Mouse (Mus musculus) gonadal fat pad, adult 2 months (tissue): ENCODE measurements around the gene Gm20388. TPM values are rescaled to one million over a fixed set of nuclear protein-coding genes. Genes with fewer than 3 reads are reported as not detected.
"Not testable (repeated sequence)": the region's sequence is repeated elsewhere in the genome, so short reads cannot be mapped to it uniquely, and the experiment has no call there.

ENCODE experiments used
- DNase-seq: peaks from one replicate; pipeline ENCODE4 v3.0.0-alpha.2; 2012; ENCODE audit warnings: low read depth
- polyA plus RNA-seq: library from polyadenylated mRNA; depleted of rRNA; stranded (reverse); fragments of >200 nt; gene quantifications from 2 replicates; pipeline ENCODE4 v1.2.3, GENCODE M21; 2012

Gm20388 gene
- polyA plus RNA-seq, 1 experiment, result 119 TPM

DNA sequence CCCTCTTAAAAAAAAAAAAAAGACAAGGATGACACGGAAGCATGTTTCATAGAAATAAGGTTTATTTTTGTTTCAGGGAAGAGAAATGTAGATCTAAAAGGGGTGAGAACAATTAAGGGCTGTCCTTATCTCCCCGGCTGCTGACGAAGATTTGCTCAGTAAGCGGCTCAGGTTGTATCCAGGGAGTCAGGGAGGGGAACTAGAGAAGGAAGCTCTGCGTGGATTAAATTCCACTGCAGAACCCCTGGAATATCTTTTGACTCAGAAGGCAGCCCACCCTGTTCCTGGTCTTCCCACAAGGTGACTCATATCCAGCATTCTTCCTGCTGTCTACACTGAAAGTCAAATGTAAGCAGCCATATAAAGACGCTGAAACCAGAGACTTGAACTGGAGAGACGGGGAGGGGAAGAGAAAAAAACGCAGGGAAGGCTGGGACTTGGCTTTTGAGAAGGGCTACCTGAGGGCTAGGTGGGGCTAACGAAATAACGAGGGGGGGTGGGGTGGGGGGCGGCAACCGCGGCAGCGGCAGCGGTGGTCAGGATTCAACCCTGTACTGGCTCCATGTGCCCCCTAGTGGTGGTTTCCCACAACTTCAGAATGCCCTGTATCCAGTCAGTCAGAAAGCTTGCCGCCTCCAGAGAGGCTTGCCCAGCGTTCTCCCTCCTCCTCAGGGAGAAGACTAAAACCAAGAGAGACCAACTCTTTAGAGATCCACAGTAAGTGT is 3511.6 kb downstream of the Gm20388 start:
- no peak for DNase-seq

GRCm38 (mm10) chr8:123422781-123423159 is 3512.1 kb downstream of the Gm20388 start:
- DNase-seq, result no peak

DNA sequence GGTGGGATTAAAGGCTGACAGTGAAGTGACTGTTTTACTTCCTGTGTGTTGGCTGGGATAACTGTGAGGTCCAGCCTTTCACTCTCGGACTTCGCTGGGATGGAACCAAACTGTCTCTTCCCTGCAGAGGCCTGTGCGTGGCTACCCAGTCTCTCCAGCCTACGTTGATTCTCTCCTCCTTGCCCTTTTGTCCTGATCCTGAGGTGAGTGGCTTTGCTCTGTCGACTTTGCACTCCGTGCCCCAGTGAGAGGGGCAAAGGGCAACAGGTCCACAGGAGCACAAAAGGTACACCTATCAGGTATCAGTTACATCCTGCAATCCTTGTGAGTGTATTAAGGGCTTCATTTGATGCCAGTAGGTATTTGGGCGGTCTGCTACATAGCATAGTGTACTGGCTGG is 3512.8 kb downstream of the Gm20388 start, which contains the start of gene Def8:
Def8 (plus strand) TSS at position 87 of the 400 bp plus-strand sequence.
- DNase-seq, result no peak

DNA sequence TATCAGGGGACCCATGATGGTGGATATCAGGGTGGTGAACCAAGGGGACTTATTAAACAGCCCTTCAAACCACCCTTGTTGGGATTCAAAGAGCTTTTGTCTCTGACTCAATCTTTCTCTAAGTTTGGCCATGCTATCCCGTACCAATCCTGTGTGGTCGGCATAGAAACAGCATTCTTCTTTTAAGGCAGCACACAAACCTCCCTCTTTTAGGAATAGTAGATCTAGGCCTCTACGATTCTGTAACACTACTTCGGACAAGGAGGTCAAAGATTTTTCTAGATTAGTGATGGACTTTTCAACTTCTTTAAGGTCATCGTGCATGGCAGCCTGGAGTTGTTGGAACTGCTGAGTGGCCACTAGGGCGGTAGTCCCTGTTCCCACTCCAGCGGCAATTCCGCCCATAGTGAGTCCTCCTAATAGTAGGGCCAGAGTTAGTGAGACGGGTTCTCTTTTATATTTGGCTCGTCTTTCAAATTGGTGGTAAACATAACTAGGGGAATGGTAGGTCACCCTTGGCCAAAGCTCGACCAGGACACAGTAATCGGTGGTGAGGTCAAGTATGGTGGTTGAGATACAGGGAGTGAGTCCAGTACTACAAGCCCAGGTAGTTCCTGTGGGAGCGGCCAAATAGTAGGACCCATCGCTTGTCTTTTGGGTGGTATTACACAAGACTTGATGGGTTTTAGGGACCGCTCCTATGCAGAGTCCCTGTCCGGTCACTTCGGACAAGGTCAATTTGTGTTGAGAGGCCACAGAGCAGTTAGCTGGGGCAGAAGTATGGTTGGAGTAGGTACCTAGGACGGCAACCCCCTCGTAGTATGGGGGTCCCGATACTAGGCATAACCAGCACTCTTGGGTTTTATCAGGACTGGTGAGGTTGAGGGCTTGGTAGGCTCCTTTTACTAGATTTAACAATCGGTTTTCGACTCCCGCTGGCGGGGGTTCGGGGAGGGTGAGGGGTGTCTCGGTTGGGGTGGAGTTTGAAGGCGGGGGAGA is 3516.2 kb downstream of the Gm20388 start:
- DNase-seq, result no peak

GRCm38 (mm10) chr8:123427639-123428275 is 3517.1 kb downstream of the Gm20388 start:
- no peak for DNase-seq

GRCm38 (mm10) chr8:123428343-123428893 is 3517.8 kb downstream of the Gm20388 start:
- no peak for DNase-seq

DNA sequence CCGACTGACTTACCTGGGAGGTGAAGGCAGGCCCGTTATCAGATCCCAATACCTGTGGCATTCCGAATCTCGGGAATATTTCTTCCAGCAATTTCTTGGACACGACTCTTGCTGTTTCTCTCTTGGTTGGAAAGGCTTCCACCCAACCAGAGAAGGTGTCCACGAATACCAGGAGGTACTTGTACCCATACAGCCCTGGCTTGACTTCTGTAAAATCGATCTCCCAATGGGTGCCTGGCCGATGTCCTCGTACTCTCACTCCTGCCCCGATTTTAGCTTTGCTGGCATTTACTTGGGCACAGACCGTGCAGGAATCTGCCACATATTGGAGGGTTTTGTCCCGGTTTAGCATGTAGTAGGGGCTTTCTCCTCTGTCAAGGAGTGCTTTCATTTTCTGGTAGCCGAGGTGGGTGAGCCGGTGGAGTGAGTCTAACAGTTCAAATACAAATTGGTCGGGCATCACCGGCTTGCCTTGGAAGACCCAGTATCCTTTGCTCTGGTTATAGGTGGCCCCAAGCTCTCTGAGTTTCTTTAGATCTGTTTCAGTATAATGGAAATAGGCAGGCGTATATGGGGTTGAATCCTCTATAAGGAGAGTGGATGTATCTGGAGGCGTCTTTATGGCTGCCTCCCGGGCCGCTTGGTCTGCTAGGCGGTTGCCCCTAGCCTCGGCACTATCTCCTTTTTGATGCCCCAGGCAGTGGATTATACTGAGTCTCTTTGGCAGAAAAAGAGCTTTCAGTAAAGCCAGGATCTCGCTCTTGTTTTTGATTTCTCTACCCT is 3518.5 kb downstream of the Gm20388 start:
- DNase-seq, result no peak

GRCm38 (mm10) chr8:123429722-123430013 is 3519.0 kb downstream of the Gm20388 start:
- not testable (repeated sequence) for DNase-seq

DNA sequence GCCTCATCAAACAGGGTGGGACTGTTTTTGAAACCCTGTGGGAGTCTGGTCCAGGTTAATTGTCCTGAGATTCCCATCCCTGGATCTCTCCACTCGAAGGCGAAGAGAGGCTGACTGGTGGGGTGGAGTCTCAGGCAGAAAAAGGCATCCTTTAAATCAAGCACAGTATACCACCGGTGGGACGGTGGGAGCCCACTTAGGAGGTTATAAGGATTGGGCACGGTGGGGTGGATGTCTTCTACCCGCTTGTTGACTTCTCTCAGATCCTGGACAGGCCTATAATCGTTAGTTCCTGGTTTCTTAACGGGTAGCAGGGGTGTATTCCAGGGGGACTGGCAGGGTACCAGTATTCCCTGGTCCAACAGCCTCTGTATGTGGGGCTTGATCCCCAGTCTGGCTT is 3520.3 kb downstream of the Gm20388 start:
- not testable (repeated sequence) for DNase-seq

- no peak for DNase-seq
These were observed 3521.2 kb downstream of the Gm20388 start for GRCm38 (mm10) chr8:123431616-123432365.

DNA sequence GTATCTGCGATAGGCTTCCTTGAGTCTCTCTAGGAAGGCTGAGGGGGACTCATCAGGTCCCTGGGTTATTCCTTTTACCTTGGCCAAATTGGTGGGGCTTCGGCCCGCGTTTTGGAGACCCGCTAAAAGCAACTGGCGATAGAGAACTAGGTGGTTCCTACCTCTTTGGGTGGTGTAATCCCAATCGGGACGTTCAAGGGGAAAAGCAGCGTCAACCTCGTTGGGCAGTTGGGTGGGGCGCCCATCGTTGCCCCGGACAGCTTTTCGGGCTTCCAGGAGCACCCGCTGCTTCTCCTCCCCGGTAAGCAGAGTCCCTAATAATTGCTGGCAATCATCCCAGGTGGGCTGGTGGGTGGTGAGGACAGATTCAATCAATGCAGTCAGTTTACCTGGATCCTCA is 3521.7 kb downstream of the Gm20388 start:
- no peak for DNase-seq

DNA sequence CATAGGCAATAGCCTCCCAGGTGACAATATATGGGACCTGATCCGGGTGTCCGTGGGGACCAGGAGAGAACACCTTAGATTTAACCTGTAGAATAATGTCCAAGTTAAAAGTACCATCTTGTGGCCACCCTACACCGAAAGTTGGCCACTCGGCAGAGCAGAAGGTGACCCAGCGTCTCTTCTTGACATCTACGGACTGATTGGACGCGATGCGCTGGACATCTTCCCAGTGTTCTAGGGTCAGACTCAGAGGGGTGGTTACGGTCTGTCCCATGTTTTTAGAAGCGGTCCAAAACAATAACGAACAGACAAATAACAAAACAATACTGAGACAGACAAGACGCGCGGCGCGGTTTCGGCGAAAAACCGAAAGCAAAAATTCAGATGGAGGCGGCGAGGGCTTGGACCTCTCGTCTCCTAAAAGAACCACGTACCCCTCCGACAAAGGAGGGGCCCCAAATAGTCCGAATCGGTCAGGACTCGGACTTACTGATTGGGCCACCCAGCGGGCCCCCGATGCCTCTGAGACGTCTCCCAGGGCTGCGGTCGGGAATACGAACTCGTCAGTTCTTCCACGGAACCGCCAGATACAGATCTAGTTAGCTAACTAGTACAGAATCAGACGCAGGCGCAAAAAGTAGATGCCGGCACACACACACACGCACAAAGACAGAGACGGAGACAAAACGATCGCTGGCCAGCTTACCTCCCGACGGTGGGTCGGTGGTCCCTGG is 3522.8 kb downstream of the Gm20388 start:
- not testable (repeated sequence) for DNase-seq

- no peak for DNase-seq
These were observed 3531.1 kb downstream of the Gm20388 start for GRCm38 (mm10) chr8:123441788-123442187.

GRCm38 (mm10) chr8:123442351-123442750 is 3531.7 kb downstream of the Gm20388 start:
- no peak for DNase-seq

DNA sequence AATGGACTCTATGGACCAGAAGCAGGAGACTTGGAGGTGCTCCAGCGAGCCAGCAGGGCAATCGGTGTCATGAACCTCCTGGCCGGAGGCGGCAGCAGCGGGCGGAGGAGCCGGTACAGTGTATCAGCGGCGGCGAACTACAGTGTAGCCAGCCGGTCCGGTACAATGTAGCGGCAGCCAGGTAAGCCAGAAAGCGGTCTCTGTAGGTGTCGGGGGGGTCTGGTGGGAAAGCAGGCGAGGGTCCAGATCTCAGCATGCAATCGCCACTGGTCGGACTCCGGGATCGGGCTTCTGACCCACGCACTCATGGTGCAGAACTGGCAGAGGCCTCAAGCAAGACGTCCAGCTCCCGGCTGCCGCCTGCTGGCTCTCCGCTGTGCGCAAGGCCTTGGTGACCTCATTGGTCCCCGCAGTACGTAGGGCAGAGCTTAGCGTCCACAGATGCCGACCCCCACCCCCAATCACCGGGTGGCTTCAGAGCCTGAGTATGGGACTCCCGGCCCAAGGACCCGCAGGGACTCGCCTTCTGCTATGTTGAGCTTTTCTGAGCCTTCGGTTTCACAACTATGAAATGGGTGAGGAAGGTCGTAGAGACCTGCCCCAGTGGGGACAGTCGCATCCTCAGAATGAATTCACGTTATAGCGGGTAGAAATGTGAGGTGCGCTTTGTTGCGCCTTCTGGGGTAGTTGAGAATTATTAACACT is 3532.4 kb downstream of the Gm20388 start:
- DNase-seq, result peak; percentile 59

GRCm38 (mm10) chr8:123443576-123443921 is 3532.9 kb downstream of the Gm20388 start:
- no peak for DNase-seq

GRCm38 (mm10) chr8:123444131-123444530 is 3533.5 kb downstream of the Gm20388 start:
- DNase-seq, result no peak

DNA sequence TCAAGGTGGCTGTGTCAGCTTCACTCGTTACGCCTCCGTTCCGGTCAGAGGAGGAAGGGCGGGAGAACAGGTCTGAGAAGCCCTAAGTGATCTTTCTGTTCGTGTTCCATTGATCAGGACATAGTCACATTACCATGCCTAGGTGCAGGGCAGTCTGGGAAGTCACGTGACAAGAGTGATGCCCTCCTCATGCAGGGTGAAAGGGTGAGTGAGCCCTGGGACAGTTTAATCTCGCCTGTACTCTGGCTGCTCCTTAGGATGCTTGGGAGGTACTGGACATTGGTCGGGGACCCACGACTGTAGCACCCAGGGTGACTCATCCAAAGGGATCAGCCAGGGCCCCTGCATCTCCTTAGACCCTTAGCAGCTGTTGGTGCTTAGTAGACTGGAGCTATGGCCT is 3535.3 kb downstream of the Gm20388 start:
- no peak for DNase-seq

GRCm38 (mm10) chr8:123446799-123447198 is 3536.2 kb downstream of the Gm20388 start:
- peak; percentile 74 for DNase-seq
